30 mouse cellular contexts compared by ENCODE assay signal in genomic region chr1:32553459-32553858, GRCm38 (mm10). TPM values are rescaled to one million over a fixed set of nuclear protein-coding genes. Genes with fewer than 3 reads are reported as not detected.
"Had no signal": no experiment of that assay in that cellular context is flagged by ENCODE, and none has a peak within 500 bp of the region (broad histone marks: within the 10 kb centered on the region; RNA-seq: fewer than 3 reads in every experiment).

No protein-coding gene starts in this region.

- H3K27me3 ChIP-seq: heart, embryonic 13.5 days; heart, embryonic 15.5 days; intestine, embryonic 15.5 days; limb, embryonic 12.5 days; liver, embryonic 13.5 days; liver, embryonic 15.5 days had no signal

- H3K36me3 ChIP-seq: heart, embryonic 13.5 days; heart, embryonic 15.5 days; intestine, embryonic 15.5 days; limb, embryonic 10.5 days; limb, embryonic 12.5 days; liver, embryonic 13.5 days; liver, embryonic 15.5 days had no signal

- H3K9ac ChIP-seq: heart, embryonic 13.5 days; heart, embryonic 15.5 days; hindbrain, embryonic 14.5 days; intestine, embryonic 15.5 days; limb, embryonic 12.5 days; liver, embryonic 13.5 days; liver, embryonic 15.5 days had no signal

- H3K4me1 ChIP-seq: heart, embryonic 13.5 days; heart, embryonic 15.5 days; intestine, embryonic 15.5 days; limb, embryonic 10.5 days; limb, embryonic 12.5 days; liver, embryonic 13.5 days; liver, embryonic 15.5 days had no signal

- H3K4me3 ChIP-seq: heart, adult 2 months; heart, embryonic 13.5 days; heart, embryonic 15.5 days; intestine, embryonic 15.5 days; layer of hippocampus, adult 2 months; left cerebral cortex, adult 2 months; limb, embryonic 10.5 days; limb, embryonic 12.5 days; liver, embryonic 13.5 days; liver, embryonic 15.5 days had no signal

- H3K27ac ChIP-seq: heart, adult 2 months; heart, embryonic 13.5 days; heart, embryonic 15.5 days; hindbrain, embryonic 14.5 days; intestine, embryonic 15.5 days; layer of hippocampus, adult 2 months; left cerebral cortex, adult 2 months; limb, embryonic 10.5 days; limb, embryonic 12.5 days; liver, embryonic 13.5 days; liver, embryonic 15.5 days had no signal

- ATAC-seq: inflammation-experienced regulatory T-cells, adult 6 months; intestine, embryonic 15.5 days; intestine, postnatal 0 days had no signal

- H3K4me2 ChIP-seq: heart, embryonic 11.5 days; heart, embryonic 13.5 days; heart, embryonic 15.5 days; hindbrain, embryonic 14.5 days; intestine, embryonic 15.5 days; limb, embryonic 12.5 days; liver, embryonic 11.5 days; liver, embryonic 13.5 days; liver, embryonic 15.5 days had no signal

- DNase-seq: gastrocnemius, postnatal 14 days; gastrocnemius, postnatal 36 days; heart, adult 11 months; heart, adult 2 months; heart, postnatal 14 days; heart, postnatal 36 days; kidney, adult 18-20 months; kidney, adult 8-10 months; kidney, postnatal 10 days; kidney, postnatal 4 days; liver; liver, embryonic 13.5 days had no signal

- H3K9me3 ChIP-seq: heart, embryonic 13.5 days; heart, embryonic 15.5 days; intestine, embryonic 15.5 days; limb, embryonic 10.5 days; limb, embryonic 12.5 days; liver, embryonic 13.5 days; liver, embryonic 15.5 days had no signal

RNA-seq across cellular contexts. Expression of gene Gm5415, which starts 6.4 kb away (rescaled TPM):
- polyA plus RNA-seq: gonadal fat pad, adult 2 months; heart, adult 2 months; heart, embryonic 11.5 days; heart, embryonic 15.5 days; heart, postnatal 0 days; inflammation-experienced regulatory T-cells, adult 6 months; intestine, postnatal 0 days; kidney, embryonic 14.5 days; kidney, embryonic 16.5 days; limb, embryonic 14.5 days; liver, embryonic 11.5 days; liver, embryonic 13.5 days; liver, embryonic 15.5 days had no signal
